Mouse (Mus musculus) myocyte (in vitro differentiated cells): ENCODE measurements around the gene Por.

Experiments
- MAX ChIP-seq: IDR thresholded peaks from one replicate; pipeline ENCODE4 v1.6.1; 2011; ENCODE audit warnings: low read depth, mild to moderate bottlenecking, control low read depth
- POLR2A ChIP-seq: IDR thresholded peaks from one replicate; pipeline ENCODE4 v1.6.1; 2011; ENCODE audit warnings: low read depth, mild to moderate bottlenecking, control low read depth, moderate library complexity; ENCODE audit not compliant: insufficient read length
- POLR2AphosphoS2 ChIP-seq: IDR thresholded peaks from one replicate; pipeline ENCODE4 v1.6.1; 2011; ENCODE audit warnings: low read depth, control low read depth; ENCODE audit not compliant: insufficient read length
- TCF12 ChIP-seq: IDR thresholded peaks from one replicate; pipeline ENCODE4 v1.6.1; 2011; ENCODE audit warnings: mild to moderate bottlenecking, control low read depth; ENCODE audit not compliant: poor library complexity, insufficient read depth, severe bottlenecking
- USF1 ChIP-seq: IDR thresholded peaks from one replicate; pipeline ENCODE4 v1.6.1; 2011; ENCODE audit warnings: low read depth, mild to moderate bottlenecking, control low read depth, moderate library complexity

DNA sequence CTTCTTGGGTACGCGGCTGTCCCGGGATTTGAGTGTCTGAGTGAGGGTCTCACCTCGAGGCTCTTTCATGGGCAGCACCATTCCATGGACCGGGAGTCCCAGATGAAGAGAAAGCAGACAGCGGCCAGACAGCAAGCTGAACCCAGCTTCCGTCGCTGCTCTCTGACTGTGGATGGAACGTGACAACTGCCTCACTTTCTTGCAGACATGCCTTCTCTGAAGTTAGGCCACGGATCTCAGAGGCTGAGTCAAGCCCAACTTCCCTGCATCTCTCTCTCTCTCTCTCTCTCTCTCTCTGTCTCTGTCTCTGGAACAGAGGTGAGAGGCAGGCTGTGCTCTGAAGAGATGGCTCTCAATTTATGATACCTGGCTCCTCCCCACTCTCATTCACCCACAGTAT, 40.9 kb upstream of the Por start:
- no peak for TF ChIP-seq POLR2A
- TF ChIP-seq MAX = no peak
- no peak for TF ChIP-seq USF1
- no peak for TF ChIP-seq TCF12
- no peak for TF ChIP-seq POLR2AphosphoS2
